Mouse (Mus musculus) intestine, embryonic 14.5 days (tissue): Measurements from ENCODE around the gene 6430571L13Rik. TPM values are rescaled to one million over a fixed set of nuclear protein-coding genes. Genes with fewer than 3 reads are reported as not detected.
A peak's percentile ranks its signal among the peaks of the same experiment; 100 is the strongest.

Source experiments
- ATAC-seq: fragments of 200-750 bp; cut with Nextera tagmentation; replicated peaks from 2 replicates; pipeline ENCODE4 v1.8.0; 2017; ENCODE audit warnings: low read depth, moderate number of reproducible peaks, moderate TSS enrichment, moderate library complexity; ENCODE audit not compliant: low FRiP score, low TSS enrichment
- DNase-seq: peaks from one replicate; pipeline ENCODE4 v3.0.0-alpha.2; 2018; ENCODE audit warnings: low spot score
- H3K27ac ChIP-seq: fragments of 300-500 bp; sonication (generic); 2 replicates; pipeline ENCODE4 v1.5.1; 2014; ENCODE audit warnings: low read depth, mild to moderate bottlenecking, control low read depth
- H3K27me3 ChIP-seq: fragments of 300-500 bp; sonication (generic); replicated peaks from 2 replicates; pipeline ENCODE4 v1.6.1; 2014; ENCODE audit warnings: low read length, control low read depth; ENCODE audit not compliant: control insufficient read depth, insufficient read depth
- H3K36me3 ChIP-seq: fragments of 300-500 bp; sonication (generic); 2 replicates; pipeline ENCODE4 v1.6.1; 2014; ENCODE audit warnings: low read length, control low read depth; ENCODE audit not compliant: control insufficient read depth, insufficient read depth
- H3K4me1 ChIP-seq: fragments of 300-500 bp; sonication (generic); replicated peaks from 2 replicates; pipeline ENCODE4 v1.6.1; 2014; ENCODE audit warnings: low read length, control low read depth, mixed read lengths; ENCODE audit not compliant: control insufficient read depth, insufficient read depth
- H3K4me2 ChIP-seq: fragments of 300-500 bp; sonication (generic); 2 replicates; pipeline ENCODE4 v1.6.1; 2014; ENCODE audit warnings: low read length
- H3K4me3 ChIP-seq: fragments of 300-500 bp; sonication (generic); 2 replicates; pipeline ENCODE4 v1.5.1; 2014; ENCODE audit warnings: low read depth, low read length, control low read depth, mixed read lengths
- H3K9ac ChIP-seq: fragments of 300-500 bp; sonication (generic); 2 replicates; pipeline ENCODE4 v1.6.1; 2014; ENCODE audit warnings: mild to moderate bottlenecking, low read length
- H3K9me3 ChIP-seq: fragments of 300-500 bp; sonication (generic); 2 replicates; pipeline ENCODE4 v1.6.1; 2016; ENCODE audit warnings: low read length, control low read depth; ENCODE audit not compliant: control insufficient read depth
- WGBS: fragments of 180-500 bp; shearing (Covaris S2); extraction: QIAGEN DNeasy Blood & Tissue Kit; methylation state at CpG from one replicate; pipeline ENCODE4 v1.1.7; 2014; 5-methylcytosine and 5-hydroxymethylcytosine counted together
- polyA plus RNA-seq: library from polyadenylated mRNA; unstranded; fragments of >200 nt; fragmentation: Nextera tagmentation; extraction: Ambion mirVana; gene quantifications from 2 replicates; pipeline ENCODE4 v1.2.1, GENCODE M21; 2014

The 6430571L13Rik gene
- polyA plus RNA-seq, 1 experiment from 2014 or later: 0.31 TPM

- H3K4me3 ChIP-seq: no peak overlapping the region
- no peak overlapping the region for H3K4me2 ChIP-seq
- DNase-seq (peak; percentile 69), ATAC-seq (0 out of 2 replicates have a peak, but pooled peaks have one; percentile 30)
- 0 out of 2 replicates have a peak, but pooled peaks cover 3% of the 10 kb centered on the region for H3K4me1 ChIP-seq
- 4% methylated on average over 8 of the region's 8 CpGs for WGBS
- H3K9ac ChIP-seq: no peak overlapping the region
- H3K27ac ChIP-seq: no peak overlapping the region
- H3K27me3 ChIP-seq: peaks cover 51% of the 10 kb centered on the region
- H3K36me3 ChIP-seq: no peaks in the 10 kb centered on the region
- H3K9me3 ChIP-seq: no peaks in the 10 kb centered on the region
Observed at GRCm38 (mm10) chr9:107374623-107375022, 34.2 kb downstream of the 6430571L13Rik start.

DNA sequence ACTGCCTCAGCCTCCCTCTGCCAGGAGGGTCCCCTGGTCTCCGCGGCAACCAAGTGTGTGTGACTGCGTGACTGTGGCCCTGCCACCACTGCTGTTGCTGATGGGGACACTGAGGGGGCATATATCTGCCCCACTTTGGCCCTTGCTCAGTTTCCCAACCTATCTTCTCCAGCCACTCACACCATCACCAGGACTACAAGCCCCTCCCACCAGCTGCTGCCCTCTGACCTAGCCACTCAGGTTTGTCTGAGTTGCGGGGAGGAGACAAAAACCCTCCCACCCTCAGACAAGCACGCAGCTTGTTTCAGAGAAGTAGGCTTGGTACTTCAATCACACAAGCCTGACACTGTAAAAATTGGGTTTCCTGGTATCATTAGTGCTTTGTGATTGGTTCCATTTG, 35.0 kb downstream of the 6430571L13Rik start:
- DNase-seq: no peak
- H3K4me1 ChIP-seq: 0 out of 2 replicates have a peak, but pooled peaks cover 3% of the 10 kb centered on the region
- no peak overlapping the region for H3K9ac ChIP-seq
- no peak for ATAC-seq
- no peak overlapping the region for H3K4me3 ChIP-seq
- no peaks in the 10 kb centered on the region for H3K9me3 ChIP-seq
- WGBS: 14% methylated on average over 5 of the region's 5 CpGs
- H3K27ac ChIP-seq: no peak overlapping the region
- no peaks in the 10 kb centered on the region for H3K36me3 ChIP-seq
- peaks cover 59% of the 10 kb centered on the region for H3K27me3 ChIP-seq
- no peak overlapping the region for H3K4me2 ChIP-seq

- H3K4me2 ChIP-seq: peak overlapping the region; percentile 66
- H3K27me3 ChIP-seq: peaks cover 77% of the 10 kb centered on the region
- H3K4me3 ChIP-seq: peak overlapping the region; percentile 37
- WGBS: under 1% methylated on average over 35 of the region's 35 CpGs
- no peak overlapping the region for H3K9ac ChIP-seq
- DNase-seq (peak; percentile 67), ATAC-seq (no peak; the same call in 1 of the 2 replicates)
- 0 out of 2 replicates have a peak, but pooled peaks cover 3% of the 10 kb centered on the region for H3K4me1 ChIP-seq
- H3K27ac ChIP-seq: no peak overlapping the region
- no peaks in the 10 kb centered on the region for H3K9me3 ChIP-seq
- no peaks in the 10 kb centered on the region for H3K36me3 ChIP-seq
Observed at GRCm38 (mm10) chr9:107377961-107378512, 37.6 kb downstream of the 6430571L13Rik start.

DNA sequence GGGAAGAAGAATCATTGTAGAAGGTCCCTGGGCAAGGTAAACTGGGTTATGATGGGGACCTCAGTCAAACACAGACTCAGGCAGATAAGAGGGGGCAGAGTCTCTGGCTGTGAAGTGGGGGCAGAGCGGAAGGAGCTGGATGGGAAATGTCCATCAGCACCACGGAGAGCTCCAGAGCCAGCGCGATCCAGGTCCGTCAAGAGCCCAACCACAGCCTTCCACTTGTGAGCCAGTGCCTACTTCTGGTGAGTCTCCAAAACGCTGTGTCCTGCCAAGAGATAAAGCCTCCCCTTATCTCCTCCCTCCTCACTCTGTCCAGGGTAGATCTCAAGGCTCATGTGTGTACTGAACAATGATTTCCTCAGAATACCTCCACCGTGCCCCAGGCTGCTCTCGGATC, 41.3 kb downstream of the 6430571L13Rik start:
- Histone ChIP-seq H3K4me2 (no peak overlapping the region), H3K4me3 (no peak overlapping the region), H3K27me3 (peaks cover 76% of the 10 kb centered on the region), H3K9ac (no peak overlapping the region), H3K9me3 (no peaks in the 10 kb centered on the region), H3K4me1 (0 out of 2 replicates have a peak, but pooled peaks cover 3% of the 10 kb centered on the region), H3K36me3 (no peaks in the 10 kb centered on the region), H3K27ac (no peak overlapping the region)
- DNase-seq (peak; percentile 82), ATAC-seq (no peak)
- WGBS: 9% methylated on average over 8 of the region's 8 CpGs

DNA sequence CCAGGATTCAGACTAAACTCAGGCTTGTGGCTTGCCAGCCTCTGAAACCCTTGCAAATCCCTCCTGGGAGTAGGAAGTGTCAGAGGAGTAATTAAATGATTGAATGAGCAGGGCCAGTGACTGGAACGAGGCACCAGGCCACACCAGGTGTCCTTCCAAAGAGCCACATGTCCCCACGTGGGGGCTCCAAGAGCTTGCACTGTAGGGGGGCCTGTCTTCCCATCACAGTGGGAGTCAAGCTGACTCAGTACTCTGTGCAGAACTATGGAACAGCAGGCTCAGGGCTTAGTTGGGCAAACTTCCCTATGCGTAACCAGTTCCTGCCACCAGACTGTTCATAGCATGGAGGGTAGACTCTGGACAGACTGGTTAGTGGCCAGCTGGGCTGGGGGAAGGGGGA, 44.0 kb downstream of the 6430571L13Rik start:
- DNase-seq (no peak), ATAC-seq (no peak)
- H3K4me2 ChIP-seq: no peak overlapping the region
- no peaks in the 10 kb centered on the region for H3K9me3 ChIP-seq
- no peak overlapping the region for H3K4me3 ChIP-seq
- H3K4me1 ChIP-seq: peaks cover 6% of the 10 kb centered on the region; the same call in 1 of the 2 replicates
- no peak overlapping the region for H3K9ac ChIP-seq
- peaks cover 49% of the 10 kb centered on the region for H3K27me3 ChIP-seq
- no peak overlapping the region for H3K27ac ChIP-seq
- H3K36me3 ChIP-seq: no peaks in the 10 kb centered on the region
- WGBS: 34% methylated on average over 3 of the region's 3 CpGs

- WGBS: 61% methylated on average over 3 of the region's 3 CpGs
Observed at GRCm38 (mm10) chr9:107386722-107387121, 46.3 kb downstream of the 6430571L13Rik start.

DNA sequence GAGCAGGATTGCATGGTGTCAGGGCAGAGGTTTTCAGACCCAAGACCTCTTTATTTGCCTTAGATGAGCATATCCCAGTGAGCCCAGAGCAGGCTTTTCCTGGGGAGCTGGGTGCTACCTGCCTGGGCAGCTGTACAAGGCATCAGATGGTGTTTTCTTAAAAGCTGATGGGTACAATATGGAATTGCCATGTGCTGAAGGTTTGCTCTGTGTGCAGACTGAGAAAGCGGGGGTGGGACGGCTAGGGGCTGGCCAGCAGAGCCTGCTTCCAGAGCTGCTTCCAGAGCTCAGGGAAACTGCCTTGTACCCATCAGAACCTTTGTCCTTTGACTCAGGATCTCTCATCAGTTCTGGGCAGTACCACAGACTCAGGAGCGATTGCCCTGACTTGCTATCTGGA, 47.3 kb downstream of the 6430571L13Rik start:
- H3K27me3 ChIP-seq: peaks cover 29% of the 10 kb centered on the region
- H3K27ac ChIP-seq: no peak overlapping the region
- H3K9ac ChIP-seq: no peak overlapping the region
- H3K4me3 ChIP-seq: no peak overlapping the region
- H3K4me2 ChIP-seq: no peak overlapping the region
- peaks cover 8% of the 10 kb centered on the region; the same call in 1 of the 2 replicates for H3K4me1 ChIP-seq
- DNase-seq (no peak), ATAC-seq (no peak)
- H3K36me3 ChIP-seq: no peaks in the 10 kb centered on the region
- WGBS: 96% methylated on average over 3 of the region's 3 CpGs
- no peaks in the 10 kb centered on the region for H3K9me3 ChIP-seq

More at GRCm38 (mm10) chr9:107386722-107387121, 46.3 kb downstream of the 6430571L13Rik start:
- Histone ChIP-seq H3K4me3 (no peak overlapping the region), H3K9ac (no peak overlapping the region), H3K27me3 (peaks cover 39% of the 10 kb centered on the region), H3K4me1 (peaks cover 8% of the 10 kb centered on the region; the same call in 1 of the 2 replicates), H3K9me3 (no peaks in the 10 kb centered on the region), H3K36me3 (no peaks in the 10 kb centered on the region), H3K4me2 (no peak overlapping the region), H3K27ac (no peak overlapping the region)
- ATAC-seq: no peak
- DNase-seq: no peak

DNA sequence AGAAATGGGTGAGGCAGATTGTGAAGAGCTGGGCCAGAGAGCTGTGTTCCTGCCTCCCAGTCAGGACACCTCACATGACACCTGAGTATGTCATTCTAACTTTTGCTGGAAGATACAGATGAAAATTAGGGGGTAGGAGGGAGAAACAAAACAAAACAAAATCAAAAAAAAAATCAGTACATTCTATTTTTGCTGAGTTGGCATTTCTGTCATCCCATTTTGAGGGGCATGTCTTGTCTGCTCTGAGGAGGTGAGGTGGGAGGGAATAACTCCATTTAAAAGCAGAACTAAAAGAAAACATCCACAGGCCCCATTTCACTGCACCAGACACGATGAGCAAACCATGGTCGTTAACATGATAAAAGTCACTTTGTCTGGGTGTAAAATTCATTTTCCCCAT, 47.9 kb downstream of the 6430571L13Rik start:
- H3K4me3 ChIP-seq: no peak overlapping the region
- H3K27ac ChIP-seq: no peak overlapping the region
- H3K9ac ChIP-seq: no peak overlapping the region
- no peak overlapping the region for H3K4me2 ChIP-seq
- H3K36me3 ChIP-seq: no peaks in the 10 kb centered on the region
- no peaks in the 10 kb centered on the region for H3K9me3 ChIP-seq
- no peak for ATAC-seq
- WGBS: 53% methylated on average over 2 of the region's 2 CpGs
- H3K27me3 ChIP-seq: peaks cover 24% of the 10 kb centered on the region
- no peak for DNase-seq
- peaks cover 8% of the 10 kb centered on the region; the same call in 1 of the 2 replicates for H3K4me1 ChIP-seq

GRCm38 (mm10) chr9:107396397-107396796, 56.0 kb downstream of the 6430571L13Rik start:
- Histone ChIP-seq H3K4me2 (no peak overlapping the region), H3K27ac (no peak overlapping the region), H3K9me3 (no peaks in the 10 kb centered on the region), H3K4me3 (no peak overlapping the region), H3K36me3 (no peaks in the 10 kb centered on the region), H3K27me3 (peaks cover 56% of the 10 kb centered on the region), H3K9ac (no peak overlapping the region), H3K4me1 (no peaks in the 10 kb centered on the region)
- DNase-seq (no peak), ATAC-seq (no peak)
- WGBS: 37% methylated on average over 4 of the region's 4 CpGs
